Mouse (Mus musculus): ENCODE measurements at regions not wholly inside any gene's neighbourhood (a gene's known extent, or its start where the extent isn't known, plus 50 kb on each side); places are given as distances from the start of the nearest gene placed in this dataset.
A peak's percentile ranks its signal among the peaks of the same experiment; 100 is the strongest.

- Histone ChIP-seq H3K27ac (no peak overlapping the region), H3K9me3 (no peaks in the 10 kb centered on the region), H3K27me3 (replicated peaks) (no peaks in the 10 kb centered on the region), H3K9ac (no peak overlapping the region), H3K4me3 (no peak overlapping the region), H3K4me1 (no peaks in the 10 kb centered on the region), H3K36me3 (replicated peaks) (no peaks in the 10 kb centered on the region), H3K4me2 (no peak overlapping the region)
- no peak for ATAC-seq (replicated peaks)
- WGBS, result 83% methylated on average over 8 of the region's 8 CpGs
Measured at GRCm38 (mm10) chr15:67388514-67388913, 887.8 kb upstream of the Lrrc6 start.

GRCm38 (mm10) chr15:67386896-67387295, 886.2 kb upstream of the Lrrc6 start:
- Histone ChIP-seq H3K4me2 (no peak overlapping the region), H3K4me3 (no peak overlapping the region), H3K27ac (no peak overlapping the region), H3K36me3 (replicated peaks) (no peaks in the 10 kb centered on the region), H3K4me1 (no peaks in the 10 kb centered on the region), H3K27me3 (replicated peaks) (no peaks in the 10 kb centered on the region), H3K9ac (no peak overlapping the region), H3K9me3 (no peaks in the 10 kb centered on the region)
- ATAC-seq (replicated peaks), result no peak

- Histone ChIP-seq H3K27ac (no peak overlapping the region), H3K4me3 (no peak overlapping the region), H3K4me1 (no peaks in the 10 kb centered on the region), H3K9ac (no peak overlapping the region), H3K27me3 (replicated peaks) (no peaks in the 10 kb centered on the region), H3K9me3 (no peaks in the 10 kb centered on the region), H3K36me3 (replicated peaks) (no peaks in the 10 kb centered on the region), H3K4me2 (no peak overlapping the region)
- no peak for ATAC-seq (replicated peaks)
- WGBS, result 78% methylated on average over 4 of the region's 4 CpGs
Measured at GRCm38 (mm10) chr15:67373599-67373998, 872.9 kb upstream of the Lrrc6 start.

GRCm38 (mm10) chr15:67373030-67373429, 872.3 kb upstream of the Lrrc6 start:
- Histone ChIP-seq H3K36me3 (replicated peaks) (no peaks in the 10 kb centered on the region), H3K27me3 (replicated peaks) (no peaks in the 10 kb centered on the region), H3K4me3 (no peak overlapping the region), H3K4me2 (no peak overlapping the region), H3K4me1 (no peaks in the 10 kb centered on the region), H3K27ac (no peak overlapping the region), H3K9ac (no peak overlapping the region), H3K9me3 (no peaks in the 10 kb centered on the region)
- no peak for ATAC-seq (replicated peaks)
- 70% methylated on average over 8 of the region's 8 CpGs for WGBS

GRCm38 (mm10) chr15:67364099-67364756, 863.5 kb upstream of the Lrrc6 start:
- Histone ChIP-seq H3K27ac (no peak overlapping the region), H3K36me3 (replicated peaks) (no peaks in the 10 kb centered on the region), H3K4me3 (no peak overlapping the region), H3K27me3 (replicated peaks) (no peaks in the 10 kb centered on the region), H3K4me1 (no peaks in the 10 kb centered on the region), H3K4me2 (no peak overlapping the region), H3K9ac (no peak overlapping the region), H3K9me3 (no peaks in the 10 kb centered on the region)
- 0 out of 2 replicates have a peak, but pooled peaks have one; percentile 39 for ATAC-seq (replicated peaks)
- WGBS, result 58% methylated on average over 4 of the region's 4 CpGs

- Histone ChIP-seq H3K9me3 (no peaks in the 10 kb centered on the region), H3K4me3 (no peak overlapping the region), H3K4me1 (no peaks in the 10 kb centered on the region), H3K9ac (no peak overlapping the region), H3K27ac (no peak overlapping the region), H3K4me2 (no peak overlapping the region), H3K27me3 (replicated peaks) (no peaks in the 10 kb centered on the region), H3K36me3 (replicated peaks) (no peaks in the 10 kb centered on the region)
- 74% methylated on average over 1 of the region's 1 CpGs for WGBS
- no peak for ATAC-seq (replicated peaks)
Measured at GRCm38 (mm10) chr15:67361012-67361571, 860.4 kb upstream of the Lrrc6 start.

- no peak overlapping the region for H3K27ac ChIP-seq
- H3K36me3 ChIP-seq (replicated peaks), result no peaks in the 10 kb centered on the region
- H3K4me1 ChIP-seq, result no peaks in the 10 kb centered on the region
- H3K4me2 ChIP-seq, result no peak overlapping the region
- no peak for ATAC-seq (replicated peaks)
- H3K4me3 ChIP-seq, result no peak overlapping the region
- 90% methylated on average over 3 of the region's 3 CpGs for WGBS
- H3K9me3 ChIP-seq, result no peaks in the 10 kb centered on the region
- no peaks in the 10 kb centered on the region for H3K27me3 ChIP-seq (replicated peaks)
- H3K9ac ChIP-seq, result no peak overlapping the region
Measured at GRCm38 (mm10) chr15:67357867-67358266, 857.2 kb upstream of the Lrrc6 start.

- no peaks in the 10 kb centered on the region for H3K27me3 ChIP-seq (replicated peaks)
- no peak for ATAC-seq (replicated peaks)
- H3K4me2 ChIP-seq, result no peak overlapping the region
- H3K36me3 ChIP-seq (replicated peaks), result no peaks in the 10 kb centered on the region
- no peaks in the 10 kb centered on the region for H3K9me3 ChIP-seq
- no peak overlapping the region for H3K9ac ChIP-seq
- no peak overlapping the region for H3K27ac ChIP-seq
- H3K4me1 ChIP-seq, result no peaks in the 10 kb centered on the region
- no peak overlapping the region for H3K4me3 ChIP-seq
Measured at GRCm38 (mm10) chr15:67355334-67355733, 854.6 kb upstream of the Lrrc6 start.

GRCm38 (mm10) chr15:67354598-67355159, 854.0 kb upstream of the Lrrc6 start:
- Histone ChIP-seq H3K4me3 (no peak overlapping the region), H3K9me3 (no peaks in the 10 kb centered on the region), H3K36me3 (replicated peaks) (no peaks in the 10 kb centered on the region), H3K9ac (no peak overlapping the region), H3K27me3 (replicated peaks) (no peaks in the 10 kb centered on the region), H3K4me1 (no peaks in the 10 kb centered on the region), H3K27ac (no peak overlapping the region), H3K4me2 (no peak overlapping the region)
- no peak for ATAC-seq (replicated peaks)

GRCm38 (mm10) chr15:67349501-67349900, 848.8 kb upstream of the Lrrc6 start:
- Histone ChIP-seq H3K36me3 (replicated peaks) (no peaks in the 10 kb centered on the region), H3K27ac (no peak overlapping the region), H3K4me3 (no peak overlapping the region), H3K27me3 (replicated peaks) (no peaks in the 10 kb centered on the region), H3K4me1 (no peaks in the 10 kb centered on the region), H3K9ac (no peak overlapping the region), H3K9me3 (no peaks in the 10 kb centered on the region), H3K4me2 (no peak overlapping the region)
- no peak for ATAC-seq (replicated peaks)
- 90% methylated on average over 4 of the region's 4 CpGs for WGBS

- no peak overlapping the region for H3K27ac ChIP-seq
- no peaks in the 10 kb centered on the region for H3K9me3 ChIP-seq
- no peaks in the 10 kb centered on the region for H3K4me1 ChIP-seq
- 90% methylated on average over 7 of the region's 7 CpGs for WGBS
- no peak overlapping the region for H3K4me3 ChIP-seq
- no peak overlapping the region for H3K4me2 ChIP-seq
- no peak for ATAC-seq (replicated peaks)
- H3K27me3 ChIP-seq (replicated peaks), result no peaks in the 10 kb centered on the region
- no peaks in the 10 kb centered on the region for H3K36me3 ChIP-seq (replicated peaks)
- H3K9ac ChIP-seq, result no peak overlapping the region
Measured at GRCm38 (mm10) chr15:67345179-67346148, 844.8 kb upstream of the Lrrc6 start.

- H3K4me3 ChIP-seq, result no peak overlapping the region
- H3K4me2 ChIP-seq, result no peak overlapping the region
- ATAC-seq (replicated peaks), result no peak
- H3K4me1 ChIP-seq, result no peaks in the 10 kb centered on the region
- no peaks in the 10 kb centered on the region for H3K27me3 ChIP-seq (replicated peaks)
- no peak overlapping the region for H3K27ac ChIP-seq
- H3K36me3 ChIP-seq (replicated peaks), result no peaks in the 10 kb centered on the region
- no peak overlapping the region for H3K9ac ChIP-seq
- 85% methylated on average over 3 of the region's 3 CpGs for WGBS
- no peaks in the 10 kb centered on the region for H3K9me3 ChIP-seq
Measured at GRCm38 (mm10) chr15:67342050-67342449, 841.3 kb upstream of the Lrrc6 start.

All from midbrain, embryonic 15.5 days (tissue).